Mouse (Mus musculus): Measurements from ENCODE around the gene Olfr432.
A peak's percentile ranks its signal among the peaks of the same experiment; 100 is the strongest.
"Not testable (repeated sequence)": the region's sequence is repeated elsewhere in the genome, so short reads cannot be mapped to it uniquely, and the experiment has no call there.

Olfr432 gene

GRCm38 (mm10) chr1:174048893-174049292 lies at the start of gene Olfr432:
Gene Olfr432, plus strand, starts transcription at chr1:174049205.
- DNase-seq (ENCODE audit: low spot score), result no peak

GRCm38 (mm10) chr1:174004352-174005109 lies 44.5 kb upstream of the Olfr432 start:
- DNase-seq (ENCODE audit: low spot score), result not testable (repeated sequence)

- DNase-seq (ENCODE audit: low spot score), result not testable (repeated sequence)
These were observed 42.0 kb upstream of the Olfr432 start for GRCm38 (mm10) chr1:174007050-174007449.

- DNase-seq (ENCODE audit: low spot score), result no peak
These were observed 17.3 kb upstream of the Olfr432 start, which contains the start of gene Ifi205 for GRCm38 (mm10) chr1:174031698-174032097. Gene Ifi205, minus strand, starts transcription at chr1:174031810.

GRCm38 (mm10) chr1:174035841-174036240 lies 13.2 kb upstream of the Olfr432 start:
- no peak for DNase-seq (ENCODE audit: low spot score)

GRCm38 (mm10) chr1:174038480-174038879 lies 10.5 kb upstream of the Olfr432 start:
- no peak for DNase-seq (ENCODE audit: low spot score)

- DNase-seq (ENCODE audit: low spot score), result peak; percentile 72
These were observed 8.4 kb upstream of the Olfr432 start, which contains the start of gene Olfr433 for GRCm38 (mm10) chr1:174040523-174041177. Gene Olfr433, plus strand, starts transcription at chr1:174040705.

GRCm38 (mm10) chr1:174042091-174042884 lies 6.7 kb upstream of the Olfr432 start:
- not testable (repeated sequence) for DNase-seq (ENCODE audit: low spot score)

GRCm38 (mm10) chr1:174044431-174044830 lies 4.6 kb upstream of the Olfr432 start:
- no peak for DNase-seq (ENCODE audit: low spot score)

- DNase-seq (ENCODE audit: low spot score), result not testable (repeated sequence)
These were observed 778 bp upstream of the Olfr432 start for GRCm38 (mm10) chr1:174048227-174048626.

- not testable (repeated sequence) for DNase-seq (ENCODE audit: low spot score)
These were observed 352 bp downstream of the Olfr432 start for GRCm38 (mm10) chr1:174049357-174049756.

- no peak for DNase-seq (ENCODE audit: low spot score)
These were observed 1.5 kb downstream of the Olfr432 start for GRCm38 (mm10) chr1:174050532-174050931.

- no peak for DNase-seq (ENCODE audit: low spot score)
These were observed 2.5 kb downstream of the Olfr432 start for GRCm38 (mm10) chr1:174051515-174051914.

GRCm38 (mm10) chr1:174051931-174052536 lies 3.0 kb downstream of the Olfr432 start:
- DNase-seq (ENCODE audit: low spot score), result no peak

GRCm38 (mm10) chr1:174052981-174053380 lies 4.0 kb downstream of the Olfr432 start:
- no peak for DNase-seq (ENCODE audit: low spot score)

GRCm38 (mm10) chr1:174055248-174055647 lies 6.2 kb downstream of the Olfr432 start:
- no peak for DNase-seq (ENCODE audit: low spot score)

- no peak for DNase-seq (ENCODE audit: low spot score)
These were observed 17.3 kb downstream of the Olfr432 start, which contains the start of gene Olfr430 for GRCm38 (mm10) chr1:174066305-174066704. Gene Olfr430, plus strand, starts transcription at chr1:174066605.

- DNase-seq (ENCODE audit: low spot score), result no peak
These were observed 35.0 kb downstream of the Olfr432 start, which contains the start of gene Olfr429 for GRCm38 (mm10) chr1:174084031-174084430. Gene Olfr429, plus strand, starts transcription at chr1:174084331.

GRCm38 (mm10) chr1:174096591-174096990 lies 47.6 kb downstream of the Olfr432 start, which contains the start of gene Olfr427:
Gene Olfr427, plus strand, starts transcription at chr1:174096891.
- no peak for DNase-seq (ENCODE audit: low spot score)

GRCm38 (mm10) chr1:174103735-174104134 lies 54.7 kb downstream of the Olfr432 start:
- DNase-seq (ENCODE audit: low spot score), result no peak
